Mouse (Mus musculus) E14TG2a.4 (cell line): Measurements from ENCODE around the gene Fdxr.

Experiments used
- CTCF ChIP-seq: conservative IDR thresholded peaks from 2 replicates; pipeline ENCODE4 v1.5.1; 2014; ENCODE audit warnings: low read length
- NANOG ChIP-seq: IDR thresholded peaks from 2 replicates; pipeline ENCODE4 v1.6.1; 2014; ENCODE audit warnings: borderline replicate concordance, low read length, mixed read lengths
- POU5F1 ChIP-seq: IDR thresholded peaks from 2 replicates; pipeline ENCODE4 v1.6.1; 2014; ENCODE audit warnings: low read length, borderline replicate concordance

DNA sequence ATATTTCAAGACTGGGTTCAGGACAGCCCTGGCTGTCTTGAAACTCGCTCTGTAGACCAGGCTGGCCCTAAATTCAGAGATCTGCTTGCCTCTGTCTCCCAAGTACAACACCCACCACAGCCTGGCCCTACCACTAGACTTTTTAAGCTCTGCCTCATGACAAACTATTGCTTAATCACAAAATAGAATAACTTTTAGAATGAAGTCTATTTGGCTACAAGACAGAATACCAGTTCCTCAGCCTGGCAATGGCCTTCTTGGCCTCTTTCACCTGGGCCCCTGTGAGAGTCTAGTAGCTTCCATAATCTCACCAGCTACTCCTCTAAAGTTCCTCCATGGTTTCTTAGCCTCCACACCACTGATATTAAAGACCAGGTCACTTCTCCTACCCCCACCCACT lies 13.5 kb upstream of the Fdxr start:
- TF ChIP-seq CTCF = no peak
- no peak for TF ChIP-seq POU5F1
- no peak for TF ChIP-seq NANOG
